Mouse (Mus musculus) bone marrow macrophage, adult 2 months (primary cell): ENCODE measurements around the gene Tcte3. TPM values are rescaled to one million over a fixed set of nuclear protein-coding genes. Genes with fewer than 3 reads are reported as not detected.

ENCODE experiments used
- polyA plus RNA-seq: library from polyadenylated mRNA; stranded (reverse); fragments of >200 nt; gene quantifications from 2 replicates; pipeline ENCODE4 v1.2.4, GENCODE M21; 2012; ENCODE audit not compliant: missing spikeins, insufficient read depth, insufficient read length

The Tcte3 gene
- polyA plus RNA-seq, 1 experiment: not detected

Other genes starting within 250 kb of the Tcte3 start
- gene Wdr27, start 98.3 kb downstream of the Tcte3 start, polyA plus RNA-seq: 1.9 and 3.8 TPM in 2 replicates
- gene 1600012H06Rik, start 98.3 kb downstream of the Tcte3 start, polyA plus RNA-seq: 39.2 and 42.5 TPM in 2 replicates
- gene Phf10, start 80.2 kb downstream of the Tcte3 start, polyA plus RNA-seq: 63.5 and 66.4 TPM in 2 replicates
- 34.4 and 36.8 TPM in 2 replicates for gene 9030025P20Rik, start 63.0 kb downstream of the Tcte3 start, polyA plus RNA-seq
- not detected in 2 replicates for gene Gm3417, start 62.7 kb downstream of the Tcte3 start, polyA plus RNA-seq
- gene Gm3435, start 31.3 kb downstream of the Tcte3 start, polyA plus RNA-seq: 10.0 and 12.1 TPM in 2 replicates
- gene Ermard, start 280 bp downstream of the Tcte3 start, polyA plus RNA-seq: 151 and 167 TPM in 2 replicates
- 1.2 and 1.8 TPM in 2 replicates for gene Gm3448, start within 50 bp of the Tcte3 start, polyA plus RNA-seq